Mouse (Mus musculus) E14TG2a.4 (cell line): ENCODE measurements around the gene Spata5.

ENCODE experiments used
- H3K27me3 ChIP-seq: 2 replicates; pipeline ENCODE4 v1.6.1; 2014; ENCODE audit warnings: low read length, control low read depth; ENCODE audit not compliant: insufficient read depth
- H3K36me3 ChIP-seq: 2 replicates; pipeline ENCODE4 v1.6.1; 2014; ENCODE audit warnings: low read length, control low read depth; ENCODE audit not compliant: insufficient read depth
- H3K4me1 ChIP-seq: replicated peaks from 2 replicates; pipeline ENCODE4 v1.6.1; 2014; ENCODE audit warnings: low read depth, low read length, control low read depth
- H3K4me3 ChIP-seq: replicated peaks from 2 replicates; pipeline ENCODE4 v1.5.1; 2014; ENCODE audit warnings: mild to moderate bottlenecking, low read length
- H3K9me3 ChIP-seq: 2 replicates; pipeline ENCODE4 v1.6.1; 2014; ENCODE audit warnings: low read length, control low read depth
- CTCF ChIP-seq: conservative IDR thresholded peaks from 2 replicates; pipeline ENCODE4 v1.5.1; 2014; ENCODE audit warnings: low read length
- NANOG ChIP-seq: IDR thresholded peaks from 2 replicates; pipeline ENCODE4 v1.6.1; 2014; ENCODE audit warnings: borderline replicate concordance, low read length, mixed read lengths
- POU5F1 ChIP-seq: IDR thresholded peaks from 2 replicates; pipeline ENCODE4 v1.6.1; 2014; ENCODE audit warnings: low read length, borderline replicate concordance

The Spata5 gene

GRCm38 (mm10) chr3:37383096-37383765 is 36.5 kb upstream of the Spata5 start:
- Histone ChIP-seq H3K4me1 (no peaks in the 10 kb centered on the region), H3K9me3 (no peaks in the 10 kb centered on the region), H3K36me3 (no peaks in the 10 kb centered on the region), H3K27me3 (no peaks in the 10 kb centered on the region), H3K4me3 (no peak overlapping the region)
- TF ChIP-seq POU5F1 (no peak), CTCF (no peak), NANOG (no peak)

- TF ChIP-seq NANOG = no peak
- no peak for TF ChIP-seq CTCF
- TF ChIP-seq POU5F1 = no peak
- no peaks in the 10 kb centered on the region for H3K36me3 ChIP-seq
- no peak overlapping the region for H3K4me3 ChIP-seq
- H3K27me3 ChIP-seq = no peaks in the 10 kb centered on the region
- H3K9me3 ChIP-seq = no peaks in the 10 kb centered on the region
- H3K4me1 ChIP-seq = no peaks in the 10 kb centered on the region
Measured at GRCm38 (mm10) chr3:37387310-37387709, 32.4 kb upstream of the Spata5 start.

GRCm38 (mm10) chr3:37396930-37397608 is 22.6 kb upstream of the Spata5 start:
- Histone ChIP-seq H3K9me3 (no peaks in the 10 kb centered on the region), H3K36me3 (no peaks in the 10 kb centered on the region), H3K4me3 (no peak overlapping the region), H3K27me3 (no peaks in the 10 kb centered on the region), H3K4me1 (no peaks in the 10 kb centered on the region)
- TF ChIP-seq NANOG = no peak
- TF ChIP-seq POU5F1 = no peak
- no peak for TF ChIP-seq CTCF

- Histone ChIP-seq H3K4me1 (no peaks in the 10 kb centered on the region), H3K9me3 (no peaks in the 10 kb centered on the region), H3K4me3 (no peak overlapping the region), H3K27me3 (no peaks in the 10 kb centered on the region), H3K36me3 (no peaks in the 10 kb centered on the region)
- no peak for TF ChIP-seq POU5F1
Measured at GRCm38 (mm10) chr3:37397646-37398045, 22.1 kb upstream of the Spata5 start.

GRCm38 (mm10) chr3:37398661-37399395 is 20.9 kb upstream of the Spata5 start:
- H3K4me1 ChIP-seq = no peaks in the 10 kb centered on the region
- H3K36me3 ChIP-seq = no peaks in the 10 kb centered on the region
- no peaks in the 10 kb centered on the region for H3K9me3 ChIP-seq
- H3K27me3 ChIP-seq = no peaks in the 10 kb centered on the region
- no peak overlapping the region for H3K4me3 ChIP-seq
- no peak for TF ChIP-seq NANOG
- TF ChIP-seq POU5F1 = no peak
- no peak for TF ChIP-seq CTCF

GRCm38 (mm10) chr3:37401729-37402610 is 17.7 kb upstream of the Spata5 start:
- TF ChIP-seq POU5F1 = no peak
- TF ChIP-seq NANOG = no peak
- TF ChIP-seq CTCF = no peak
- Histone ChIP-seq H3K4me3 (no peak overlapping the region), H3K36me3 (no peaks in the 10 kb centered on the region), H3K4me1 (no peaks in the 10 kb centered on the region), H3K9me3 (no peaks in the 10 kb centered on the region), H3K27me3 (no peaks in the 10 kb centered on the region)

GRCm38 (mm10) chr3:37407598-37407997 is 12.1 kb upstream of the Spata5 start:
- Histone ChIP-seq H3K27me3 (no peaks in the 10 kb centered on the region), H3K4me3 (no peak overlapping the region), H3K4me1 (no peaks in the 10 kb centered on the region), H3K9me3 (no peaks in the 10 kb centered on the region), H3K36me3 (no peaks in the 10 kb centered on the region)
- no peak for TF ChIP-seq POU5F1
- TF ChIP-seq CTCF = no peak
- TF ChIP-seq NANOG = no peak

GRCm38 (mm10) chr3:37413446-37413845 is 6.2 kb upstream of the Spata5 start:
- Histone ChIP-seq H3K9me3 (no peaks in the 10 kb centered on the region), H3K36me3 (no peaks in the 10 kb centered on the region), H3K27me3 (no peaks in the 10 kb centered on the region), H3K4me3 (no peak overlapping the region), H3K4me1 (peaks cover 6% of the 10 kb centered on the region)
- TF ChIP-seq NANOG (no peak), CTCF (no peak), POU5F1 (no peak)
